In the genomic region with DNA sequence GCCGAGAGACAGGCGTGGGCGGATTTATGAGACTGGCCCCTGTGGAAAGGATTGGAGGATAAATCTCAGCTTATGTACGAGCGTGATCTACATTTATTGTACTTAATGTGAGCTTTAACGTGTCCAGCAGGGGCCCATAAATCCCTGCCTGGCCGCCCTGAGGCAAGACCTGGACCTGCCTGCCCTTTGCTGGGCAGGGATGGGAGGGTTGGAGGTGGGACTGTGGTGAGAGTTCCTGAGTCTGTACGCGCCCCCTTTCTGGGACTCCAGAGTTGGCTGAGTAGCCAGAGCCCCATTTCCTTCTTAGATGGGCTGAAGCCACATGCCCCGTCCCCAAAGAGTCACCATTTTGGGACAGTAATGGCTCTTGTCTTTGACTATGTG, we compare ENCODE assay signal across 8 mouse cellular contexts.
DNase-seq lines count a peak whose midpoint lies in the region; ATAC-seq lines count a peak whose summit lies in the region.

No protein-coding gene starts in this region.

- H3K4me2 ChIP-seq in heart, embryonic 16.5 days (ENCODE audit: low read depth, low read length): peak overlapping the region; percentile 59
- peak overlapping the region; percentile 51 for H3K4me2 ChIP-seq in embryonic facial prominence, embryonic 11.5 days (ENCODE audit: low read depth, low read length)
- H3K4me2 ChIP-seq in hindbrain, embryonic 14.5 days (replicated peaks): peak overlapping the region; percentile 67
- H3K4me2 ChIP-seq in midbrain, embryonic 12.5 days (replicated peaks): peak overlapping the region; percentile 62

- H3K4me1 ChIP-seq in heart, embryonic 16.5 days (ENCODE audit: control insufficient read depth, insufficient read depth, low read length): no peaks in the 10 kb centered on the region
- H3K4me1 ChIP-seq in embryonic facial prominence, embryonic 11.5 days (ENCODE audit: control insufficient read depth, insufficient read depth, low read length): 0 out of 2 replicates have a peak, but pooled peaks cover 2% of the 10 kb centered on the region
- peaks cover 14% of the 10 kb centered on the region; the same call in 1 of the 2 replicates for H3K4me1 ChIP-seq in hindbrain, embryonic 14.5 days (replicated peaks; ENCODE audit: control insufficient read depth, insufficient read depth, low read length)
- peaks cover 18% of the 10 kb centered on the region for H3K4me1 ChIP-seq in midbrain, embryonic 12.5 days

- ATAC-seq in heart, embryonic 16.5 days (replicated peaks; ENCODE audit: extremely low read depth, insufficient read depth, low FRiP score): 0 out of 2 replicates have a peak, but pooled peaks have one; percentile 18
- ATAC-seq in embryonic facial prominence, embryonic 11.5 days (replicated peaks; ENCODE audit: insufficient number of reproducible peaks, low FRiP score, low TSS enrichment, low read depth): 0 out of 2 replicates have a peak, but pooled peaks have one; percentile 27
- peak; percentile 21; the same call in 1 of the 2 replicates for ATAC-seq in hindbrain, embryonic 14.5 days (ENCODE audit: low FRiP score)
- ATAC-seq in midbrain, embryonic 12.5 days (ENCODE audit: low FRiP score, low read depth): peak; percentile 6; the same call in 1 of the 2 replicates

- H3K27ac ChIP-seq in heart, embryonic 16.5 days (ENCODE audit: low read length): no peak overlapping the region
- H3K27ac ChIP-seq in embryonic facial prominence, embryonic 11.5 days (replicated peaks; ENCODE audit: low read depth, low read length): no peak overlapping the region
- no peak overlapping the region for H3K27ac ChIP-seq in hindbrain, embryonic 14.5 days
- no peak overlapping the region; the same call in 1 of the 2 replicates for H3K27ac ChIP-seq in midbrain, embryonic 12.5 days (replicated peaks)

- H3K4me3 ChIP-seq in heart, embryonic 16.5 days (ENCODE audit: low read length): peak overlapping the region; percentile 31
- peak overlapping the region; percentile 29 for H3K4me3 ChIP-seq in embryonic facial prominence, embryonic 11.5 days (ENCODE audit: low read depth, low read length)
- peak overlapping the region; percentile 32 for H3K4me3 ChIP-seq in hindbrain, embryonic 14.5 days (replicated peaks; ENCODE audit: low read length)
- peak overlapping the region; percentile 39 for H3K4me3 ChIP-seq in midbrain, embryonic 12.5 days

- no peak overlapping the region for H3K9ac ChIP-seq in heart, embryonic 16.5 days (ENCODE audit: low read length)
- peak overlapping the region; percentile 46 for H3K9ac ChIP-seq in embryonic facial prominence, embryonic 11.5 days (replicated peaks; ENCODE audit: low read length)
- H3K9ac ChIP-seq in hindbrain, embryonic 14.5 days: peak overlapping the region; percentile 55
- peak overlapping the region; percentile 44; the same call in 1 of the 2 replicates for H3K9ac ChIP-seq in midbrain, embryonic 12.5 days (replicated peaks)

- WGBS in heart, embryonic 16.5 days: 23% methylated on average over 10 of the region's 10 CpGs
- WGBS in embryonic facial prominence, embryonic 11.5 days: 15% methylated on average over 10 of the region's 10 CpGs
- WGBS in hindbrain, embryonic 14.5 days: 20% methylated on average over 10 of the region's 10 CpGs
- WGBS in midbrain, embryonic 12.5 days: 18% methylated on average over 10 of the region's 10 CpGs

- H3K9me3 ChIP-seq in heart, embryonic 16.5 days (replicated peaks; ENCODE audit: control insufficient read depth, low read length): no peaks in the 10 kb centered on the region
- H3K9me3 ChIP-seq in embryonic facial prominence, embryonic 11.5 days (replicated peaks; ENCODE audit: control insufficient read depth, low read length): no peaks in the 10 kb centered on the region
- no peaks in the 10 kb centered on the region for H3K9me3 ChIP-seq in hindbrain, embryonic 14.5 days (ENCODE audit: control insufficient read depth, low read length)
- H3K9me3 ChIP-seq in midbrain, embryonic 12.5 days: no peaks in the 10 kb centered on the region

- H3K36me3 ChIP-seq in heart, embryonic 16.5 days (ENCODE audit: control insufficient read depth, insufficient read depth): no peaks in the 10 kb centered on the region
- no peaks in the 10 kb centered on the region for H3K36me3 ChIP-seq in embryonic facial prominence, embryonic 11.5 days (replicated peaks; ENCODE audit: control insufficient read depth, insufficient read depth, low read depth, low read length)
- no peaks in the 10 kb centered on the region for H3K36me3 ChIP-seq in hindbrain, embryonic 14.5 days (replicated peaks; ENCODE audit: control insufficient read depth, insufficient read depth)
- no peaks in the 10 kb centered on the region for H3K36me3 ChIP-seq in midbrain, embryonic 12.5 days

- no peak for DNase-seq in heart, adult 11 months
- peak; percentile 6 for DNase-seq in embryonic facial prominence, embryonic 11.5 days (ENCODE audit: low spot score)
- no peak for DNase-seq in hindbrain, embryonic 14.5 days (ENCODE audit: low spot score)
- no peak for DNase-seq in right cerebral cortex, postnatal 4 days
- DNase-seq in natural killer cell, adult 2 months (ENCODE audit: low spot score in 2 of 2): no peak
- no peak for DNase-seq in kidney, postnatal 25 days

- H3K27me3 ChIP-seq in heart, embryonic 16.5 days (ENCODE audit: control insufficient read depth, insufficient read depth, low read length): no peaks in the 10 kb centered on the region
- no peaks in the 10 kb centered on the region; the same call in 1 of the 2 replicates for H3K27me3 ChIP-seq in embryonic facial prominence, embryonic 11.5 days (ENCODE audit: control insufficient read depth, insufficient read depth, low read length)
- H3K27me3 ChIP-seq in hindbrain, embryonic 14.5 days (ENCODE audit: control insufficient read depth, insufficient read depth, low read length): no peaks in the 10 kb centered on the region
- peaks cover 34% of the 10 kb centered on the region for H3K27me3 ChIP-seq in midbrain, embryonic 12.5 days
